Mouse (Mus musculus): ENCODE data around the gene Crhr1. TPM values are rescaled to one million over a fixed set of nuclear protein-coding genes. Genes with fewer than 3 reads are reported as not detected.

The Crhr1 gene
- polyA plus RNA-seq, 1 experiment = not detected

GRCm38 (mm10) chr11:104154820-104155635 lies 22.4 kb downstream of the Crhr1 start:
- no peaks in the 10 kb centered on the region for H3K4me1 ChIP-seq (ENCODE audit: control insufficient read depth, insufficient read depth, insufficient read length, low read length)
- no peaks in the 10 kb centered on the region for H3K36me3 ChIP-seq (ENCODE audit: control insufficient read depth, insufficient read depth, low read length)
- H3K4me3 ChIP-seq (ENCODE audit: low read depth, low read length) = no peak overlapping the region
- H3K27ac ChIP-seq (ENCODE audit: insufficient read depth, low read depth, low read length) = no peak overlapping the region
- H3K27me3 ChIP-seq (ENCODE audit: control insufficient read depth, insufficient read depth, low read length) = peaks cover 4% of the 10 kb centered on the region
- TF ChIP-seq CTCF (IDR thresholded peaks at IDR 0.05; ENCODE audit: extremely low read depth, insufficient read length, insufficient replicate concordance, low read depth, low read length) = no peak
- TF ChIP-seq POLR2A (IDR thresholded peaks at IDR 0.05; ENCODE audit: low read depth, low read length) = no peak
- WGBS = 35% methylated on average over 9 of the region's 9 CpGs

GRCm38 (mm10) chr11:104155899-104156298 lies 23.2 kb downstream of the Crhr1 start:
- Histone ChIP-seq H3K27ac (ENCODE audit: insufficient read depth, low read depth, low read length) (no peak overlapping the region), H3K4me1 (ENCODE audit: control insufficient read depth, insufficient read depth, insufficient read length, low read length) (no peaks in the 10 kb centered on the region)
- no peak for TF ChIP-seq POLR2A (IDR thresholded peaks at IDR 0.05; ENCODE audit: low read depth, low read length)

GRCm38 (mm10) chr11:104156391-104156790 lies 23.7 kb downstream of the Crhr1 start:
- TF ChIP-seq POLR2A (IDR thresholded peaks at IDR 0.05; ENCODE audit: low read depth, low read length) (no peak), CTCF (IDR thresholded peaks at IDR 0.05; ENCODE audit: extremely low read depth, insufficient read length, insufficient replicate concordance, low read depth, low read length) (no peak)
- H3K27ac ChIP-seq (ENCODE audit: insufficient read depth, low read depth, low read length) = no peak overlapping the region
- H3K36me3 ChIP-seq (ENCODE audit: control insufficient read depth, insufficient read depth, low read length) = no peaks in the 10 kb centered on the region
- no peaks in the 10 kb centered on the region for H3K4me1 ChIP-seq (ENCODE audit: control insufficient read depth, insufficient read depth, insufficient read length, low read length)
- 47% methylated on average over 3 of the region's 3 CpGs for WGBS
- H3K27me3 ChIP-seq (ENCODE audit: control insufficient read depth, insufficient read depth, low read length) = peaks cover 4% of the 10 kb centered on the region
- no peak overlapping the region for H3K4me3 ChIP-seq (ENCODE audit: low read depth, low read length)

More at GRCm38 (mm10) chr11:104155899-104156298, 23.2 kb downstream of the Crhr1 start:
- H3K4me3 ChIP-seq (ENCODE audit: low read depth, low read length) = no peak overlapping the region
- peaks cover 4% of the 10 kb centered on the region for H3K27me3 ChIP-seq (ENCODE audit: control insufficient read depth, insufficient read depth, low read length)
- no peaks in the 10 kb centered on the region for H3K36me3 ChIP-seq (ENCODE audit: control insufficient read depth, insufficient read depth, low read length)

- Histone ChIP-seq H3K27me3 (ENCODE audit: control insufficient read depth, insufficient read depth, low read length) (peaks cover 4% of the 10 kb centered on the region), H3K27ac (ENCODE audit: insufficient read depth, low read depth, low read length) (no peak overlapping the region), H3K4me3 (ENCODE audit: low read depth, low read length) (no peak overlapping the region), H3K4me1 (ENCODE audit: control insufficient read depth, insufficient read depth, insufficient read length, low read length) (no peaks in the 10 kb centered on the region), H3K36me3 (ENCODE audit: control insufficient read depth, insufficient read depth, low read length) (no peaks in the 10 kb centered on the region)
- TF ChIP-seq POLR2A (IDR thresholded peaks at IDR 0.05; ENCODE audit: low read depth, low read length) (no peak), CTCF (IDR thresholded peaks at IDR 0.05; ENCODE audit: extremely low read depth, insufficient read length, insufficient replicate concordance, low read depth, low read length) (no peak)
- 8% methylated on average over 23 of the region's 23 CpGs for WGBS
These were observed 25.1 kb downstream of the Crhr1 start for GRCm38 (mm10) chr11:104157603-104158259.

- Histone ChIP-seq H3K36me3 (ENCODE audit: control insufficient read depth, insufficient read depth, low read length) (no peaks in the 10 kb centered on the region), H3K27ac (ENCODE audit: insufficient read depth, low read depth, low read length) (no peak overlapping the region), H3K4me1 (ENCODE audit: control insufficient read depth, insufficient read depth, insufficient read length, low read length) (no peaks in the 10 kb centered on the region), H3K27me3 (ENCODE audit: control insufficient read depth, insufficient read depth, low read length) (peaks cover 4% of the 10 kb centered on the region), H3K4me3 (ENCODE audit: low read depth, low read length) (no peak overlapping the region)
- TF ChIP-seq POLR2A (IDR thresholded peaks at IDR 0.05; ENCODE audit: low read depth, low read length) (no peak), CTCF (IDR thresholded peaks at IDR 0.05; ENCODE audit: extremely low read depth, insufficient read length, insufficient replicate concordance, low read depth, low read length) (no peak)
- 12% methylated on average over 17 of the region's 17 CpGs for WGBS
These were observed 25.7 kb downstream of the Crhr1 start for GRCm38 (mm10) chr11:104158260-104158907.

GRCm38 (mm10) chr11:104159769-104160272 lies 27.2 kb downstream of the Crhr1 start:
- Histone ChIP-seq H3K27ac (ENCODE audit: insufficient read depth, low read depth, low read length) (no peak overlapping the region), H3K4me1 (ENCODE audit: control insufficient read depth, insufficient read depth, insufficient read length, low read length) (no peaks in the 10 kb centered on the region), H3K27me3 (ENCODE audit: control insufficient read depth, insufficient read depth, low read length) (peaks cover 4% of the 10 kb centered on the region), H3K4me3 (ENCODE audit: low read depth, low read length) (no peak overlapping the region), H3K36me3 (ENCODE audit: control insufficient read depth, insufficient read depth, low read length) (no peaks in the 10 kb centered on the region)
- 70% methylated on average over 4 of the region's 4 CpGs for WGBS
- TF ChIP-seq POLR2A (IDR thresholded peaks at IDR 0.05; ENCODE audit: low read depth, low read length) = no peak
- TF ChIP-seq CTCF (IDR thresholded peaks at IDR 0.05; ENCODE audit: extremely low read depth, insufficient read length, insufficient replicate concordance, low read depth, low read length) = no peak

GRCm38 (mm10) chr11:104161153-104161552 lies 28.5 kb downstream of the Crhr1 start:
- 73% methylated on average over 5 of the region's 5 CpGs for WGBS
- Histone ChIP-seq H3K27me3 (ENCODE audit: control insufficient read depth, insufficient read depth, low read length) (peaks cover 4% of the 10 kb centered on the region), H3K27ac (ENCODE audit: insufficient read depth, low read depth, low read length) (no peak overlapping the region), H3K4me1 (ENCODE audit: control insufficient read depth, insufficient read depth, insufficient read length, low read length) (no peaks in the 10 kb centered on the region), H3K4me3 (ENCODE audit: low read depth, low read length) (no peak overlapping the region), H3K36me3 (ENCODE audit: control insufficient read depth, insufficient read depth, low read length) (no peaks in the 10 kb centered on the region)
- TF ChIP-seq POLR2A (IDR thresholded peaks at IDR 0.05; ENCODE audit: low read depth, low read length) (no peak), CTCF (IDR thresholded peaks at IDR 0.05; ENCODE audit: extremely low read depth, insufficient read length, insufficient replicate concordance, low read depth, low read length) (no peak)
